Mouse (Mus musculus): ENCODE measurements at regions not wholly inside any gene's neighbourhood (a gene's known extent, or its start where the extent isn't known, plus 50 kb on each side); places are given as distances from the start of the nearest gene placed in this dataset.

DNA sequence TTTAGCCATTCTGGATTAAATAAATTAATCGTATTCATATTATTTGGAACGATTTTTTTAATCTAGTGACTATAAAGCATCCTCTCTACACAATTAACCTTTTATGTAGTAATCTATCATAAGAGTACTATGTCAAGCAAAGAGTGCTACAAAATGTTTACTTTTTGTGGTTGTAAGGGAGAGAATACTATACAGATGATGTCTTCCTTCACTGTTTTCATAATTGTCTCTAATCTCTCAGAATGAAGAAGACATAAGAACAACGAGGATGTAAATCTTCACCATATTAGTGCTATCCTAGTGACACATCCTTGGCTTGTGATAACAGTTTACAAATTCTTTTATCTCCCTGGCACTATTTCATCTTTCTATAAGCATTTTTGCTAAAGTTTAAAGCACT is 735.6 kb downstream of the Flrt2 start:
- no peak for ATAC-seq (ENCODE audit: low FRiP score)
- no peak for DNase-seq (ENCODE audit: low spot score)
- Histone ChIP-seq H3K4me2 (replicated peaks; ENCODE audit: low read depth, low read length) (no peak overlapping the region), H3K9ac (ENCODE audit: low read depth, low read length) (no peak overlapping the region), H3K27ac (ENCODE audit: low read depth, low read length) (no peak overlapping the region), H3K9me3 (ENCODE audit: control insufficient read depth, low read length) (no peaks in the 10 kb centered on the region), H3K36me3 (ENCODE audit: control insufficient read depth, insufficient read depth, low read length) (no peaks in the 10 kb centered on the region), H3K4me1 (replicated peaks; ENCODE audit: control insufficient read depth, insufficient read depth, low read length) (no peaks in the 10 kb centered on the region), H3K4me3 (ENCODE audit: low read depth, low read length) (no peak overlapping the region), H3K27me3 (ENCODE audit: control insufficient read depth, insufficient read depth, low read length) (no peaks in the 10 kb centered on the region)
- 94% methylated on average over 3 of the region's 3 CpGs for WGBS

DNA sequence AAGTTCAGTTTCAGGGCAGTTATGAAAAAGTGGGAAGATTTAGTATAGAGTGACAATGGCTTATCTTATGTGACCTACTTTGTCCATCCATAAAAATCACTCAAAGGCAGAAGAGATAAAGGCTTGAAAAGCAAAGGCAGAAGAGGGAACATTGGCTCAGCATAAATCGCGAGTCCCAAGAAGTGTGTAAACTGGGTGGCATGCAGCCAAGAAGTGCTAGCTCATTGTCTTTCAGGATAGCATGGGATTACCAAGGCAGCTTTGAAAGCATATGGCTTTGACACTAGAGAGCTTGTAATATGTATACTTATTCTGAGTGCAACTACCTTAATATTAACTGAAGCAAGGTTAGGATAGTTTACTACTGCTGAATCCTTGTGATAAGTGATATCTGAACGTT is 750.5 kb downstream of the Flrt2 start:
- no peak overlapping the region for H3K9ac ChIP-seq (ENCODE audit: low read depth, low read length)
- no peaks in the 10 kb centered on the region for H3K9me3 ChIP-seq (ENCODE audit: control insufficient read depth, low read length)
- H3K4me1 ChIP-seq (replicated peaks; ENCODE audit: control insufficient read depth, insufficient read depth, low read length) = no peaks in the 10 kb centered on the region
- no peak overlapping the region for H3K4me3 ChIP-seq (ENCODE audit: low read depth, low read length)
- no peak overlapping the region for H3K27ac ChIP-seq (ENCODE audit: low read depth, low read length)
- 93% methylated on average over 3 of the region's 3 CpGs for WGBS
- ATAC-seq (ENCODE audit: low FRiP score) (no peak), DNase-seq (ENCODE audit: low spot score) (no peak)
- no peaks in the 10 kb centered on the region for H3K27me3 ChIP-seq (ENCODE audit: control insufficient read depth, insufficient read depth, low read length)
- no peak overlapping the region for H3K4me2 ChIP-seq (replicated peaks; ENCODE audit: low read depth, low read length)
- H3K36me3 ChIP-seq (ENCODE audit: control insufficient read depth, insufficient read depth, low read length) = no peaks in the 10 kb centered on the region

DNA sequence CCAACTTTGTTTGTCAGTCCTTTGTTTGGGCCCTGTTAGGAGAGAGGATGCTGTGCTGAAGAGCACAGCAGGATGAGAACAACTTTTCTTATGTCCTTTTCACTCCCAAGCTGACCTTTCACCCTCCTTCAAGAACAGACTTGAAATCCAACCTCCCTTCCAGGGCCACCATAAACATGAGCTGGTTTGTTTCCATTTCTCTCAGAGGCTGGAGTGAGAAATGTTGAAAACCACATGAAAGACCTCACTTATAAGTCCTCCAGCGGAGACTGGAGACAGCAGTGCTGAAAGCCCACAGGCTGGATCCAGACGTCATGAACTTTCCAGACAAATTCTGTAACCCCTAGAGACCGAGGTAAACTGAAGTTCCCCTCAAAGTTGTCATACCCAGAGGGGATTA is 761.3 kb downstream of the Flrt2 start:
- no peak overlapping the region for H3K9ac ChIP-seq (ENCODE audit: low read depth, low read length)
- H3K9me3 ChIP-seq (ENCODE audit: control insufficient read depth, low read length) = no peaks in the 10 kb centered on the region
- no peak overlapping the region for H3K27ac ChIP-seq (ENCODE audit: low read depth, low read length)
- no peaks in the 10 kb centered on the region for H3K27me3 ChIP-seq (ENCODE audit: control insufficient read depth, insufficient read depth, low read length)
- 5% methylated on average over 3 of the region's 3 CpGs for WGBS
- no peaks in the 10 kb centered on the region for H3K36me3 ChIP-seq (ENCODE audit: control insufficient read depth, insufficient read depth, low read length)
- no peaks in the 10 kb centered on the region for H3K4me1 ChIP-seq (replicated peaks; ENCODE audit: control insufficient read depth, insufficient read depth, low read length)
- DNase-seq (ENCODE audit: low spot score) (peak; percentile 44), ATAC-seq (ENCODE audit: low FRiP score) (0 out of 2 replicates have a peak, but pooled peaks have one; percentile 57)
- no peak overlapping the region for H3K4me2 ChIP-seq (replicated peaks; ENCODE audit: low read depth, low read length)
- no peak overlapping the region for H3K4me3 ChIP-seq (ENCODE audit: low read depth, low read length)

DNA sequence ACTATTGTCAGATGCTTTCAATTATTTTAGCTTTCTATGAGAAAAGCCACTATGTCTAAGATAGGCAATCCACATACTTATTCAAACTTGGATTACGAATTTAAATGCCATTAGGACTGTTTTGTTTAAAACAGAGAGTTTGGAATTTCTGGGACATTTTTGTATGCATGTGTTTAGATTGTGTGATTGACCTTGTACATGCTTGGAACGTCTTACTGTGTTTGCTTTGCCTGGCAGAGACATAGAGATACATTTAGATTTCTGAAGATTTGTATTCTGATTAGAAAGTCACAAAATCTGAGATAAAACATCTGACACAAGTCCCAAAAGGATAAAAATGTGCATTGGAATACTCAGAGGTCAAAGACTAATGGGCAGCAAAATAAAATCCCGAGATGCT is 784.3 kb downstream of the Flrt2 start:
- Histone ChIP-seq H3K4me1 (replicated peaks; ENCODE audit: control insufficient read depth, insufficient read depth, low read length) (no peaks in the 10 kb centered on the region), H3K4me2 (replicated peaks; ENCODE audit: low read depth, low read length) (no peak overlapping the region), H3K9ac (ENCODE audit: low read depth, low read length) (no peak overlapping the region), H3K4me3 (ENCODE audit: low read depth, low read length) (no peak overlapping the region), H3K9me3 (ENCODE audit: control insufficient read depth, low read length) (no peaks in the 10 kb centered on the region), H3K36me3 (ENCODE audit: control insufficient read depth, insufficient read depth, low read length) (no peaks in the 10 kb centered on the region), H3K27ac (ENCODE audit: low read depth, low read length) (no peak overlapping the region), H3K27me3 (ENCODE audit: control insufficient read depth, insufficient read depth, low read length) (no peaks in the 10 kb centered on the region)
- ATAC-seq (ENCODE audit: low FRiP score) (no peak), DNase-seq (ENCODE audit: low spot score) (no peak)
- WGBS = 62% methylated on average over 3 of the region's 3 CpGs

DNA sequence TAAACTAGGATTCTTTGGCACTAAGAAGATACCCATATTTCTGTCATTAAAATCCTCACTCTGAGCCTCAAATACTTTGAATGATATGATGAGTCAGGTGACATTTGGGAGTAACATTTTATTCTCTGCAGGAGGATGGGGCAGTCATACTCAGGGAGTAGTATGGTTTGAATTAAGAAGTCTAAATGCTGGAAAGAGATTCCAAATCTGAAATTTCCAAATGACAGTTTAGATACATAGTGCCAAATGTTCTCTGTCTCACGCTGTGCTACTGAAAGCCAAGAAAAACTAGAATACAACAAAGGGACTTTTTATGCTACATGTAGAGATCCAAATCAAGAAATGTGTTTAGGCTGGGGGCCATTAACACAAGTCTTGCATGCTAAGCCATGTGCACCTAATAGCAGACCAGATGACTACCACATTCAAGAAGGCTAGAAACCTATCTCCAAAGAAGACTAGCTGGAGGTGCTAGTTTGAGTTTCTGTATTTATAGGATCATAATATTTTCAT is 796.5 kb downstream of the Flrt2 start:
- Histone ChIP-seq H3K36me3 (ENCODE audit: control insufficient read depth, insufficient read depth, low read length) (no peaks in the 10 kb centered on the region), H3K27me3 (ENCODE audit: control insufficient read depth, insufficient read depth, low read length) (no peaks in the 10 kb centered on the region), H3K9ac (ENCODE audit: low read depth, low read length) (no peak overlapping the region), H3K4me1 (replicated peaks; ENCODE audit: control insufficient read depth, insufficient read depth, low read length) (no peaks in the 10 kb centered on the region), H3K4me2 (replicated peaks; ENCODE audit: low read depth, low read length) (no peak overlapping the region), H3K27ac (ENCODE audit: low read depth, low read length) (no peak overlapping the region), H3K9me3 (ENCODE audit: control insufficient read depth, low read length) (no peaks in the 10 kb centered on the region), H3K4me3 (ENCODE audit: low read depth, low read length) (no peak overlapping the region)
- no peak for DNase-seq (ENCODE audit: low spot score)
- 81% methylated on average over 1 of the region's 1 CpGs for WGBS
- ATAC-seq (ENCODE audit: low FRiP score) = no peak

DNA sequence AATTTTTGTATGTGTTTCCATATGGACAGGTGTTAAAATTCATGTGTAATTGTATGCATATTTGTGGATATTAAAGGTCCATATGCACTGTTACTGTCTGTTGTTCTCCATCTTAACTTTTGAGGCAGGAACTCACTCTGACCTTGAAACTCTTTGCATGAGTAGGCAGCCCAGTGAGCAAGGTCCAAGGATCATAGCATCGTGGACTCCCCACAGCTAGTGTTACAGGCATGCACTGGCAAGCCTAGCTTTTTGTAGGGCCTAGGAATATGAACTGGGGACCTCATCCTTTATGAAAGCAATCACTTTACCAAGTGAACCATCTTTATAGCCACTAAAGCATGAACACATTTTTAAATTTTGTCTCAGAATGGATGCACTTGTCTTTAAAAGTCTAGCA is 817.6 kb downstream of the Flrt2 start:
- Histone ChIP-seq H3K9ac (ENCODE audit: low read depth, low read length) (no peak overlapping the region), H3K9me3 (ENCODE audit: control insufficient read depth, low read length) (no peaks in the 10 kb centered on the region), H3K27me3 (ENCODE audit: control insufficient read depth, insufficient read depth, low read length) (no peaks in the 10 kb centered on the region), H3K36me3 (ENCODE audit: control insufficient read depth, insufficient read depth, low read length) (no peaks in the 10 kb centered on the region), H3K27ac (ENCODE audit: low read depth, low read length) (no peak overlapping the region), H3K4me1 (replicated peaks; ENCODE audit: control insufficient read depth, insufficient read depth, low read length) (no peaks in the 10 kb centered on the region), H3K4me3 (ENCODE audit: low read depth, low read length) (no peak overlapping the region), H3K4me2 (replicated peaks; ENCODE audit: low read depth, low read length) (no peak overlapping the region)
- no peak for DNase-seq (ENCODE audit: low spot score)
- no peak for ATAC-seq (ENCODE audit: low FRiP score)
- 76% methylated on average over 1 of the region's 1 CpGs for WGBS

DNA sequence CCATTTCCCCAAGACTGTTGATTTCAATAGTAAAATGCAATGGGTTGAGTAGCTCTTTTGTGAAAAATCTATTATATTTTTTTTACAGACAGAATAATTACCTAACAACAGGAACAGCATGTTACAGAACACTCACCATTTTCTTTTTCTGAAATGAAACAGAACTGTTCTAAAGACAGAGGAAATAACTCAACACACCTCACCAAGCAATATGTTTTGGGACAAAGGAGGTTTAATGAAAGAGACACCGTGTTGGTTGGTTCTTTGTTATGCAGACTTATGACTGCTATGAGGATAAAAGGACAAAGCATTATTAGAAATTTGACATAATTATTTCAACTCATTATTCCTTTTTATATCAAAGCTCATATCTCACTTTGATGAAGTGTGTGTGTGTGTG is 866.8 kb downstream of the Flrt2 start:
- no peak overlapping the region for H3K4me2 ChIP-seq (replicated peaks; ENCODE audit: low read depth, low read length)
- no peaks in the 10 kb centered on the region for H3K4me1 ChIP-seq (replicated peaks; ENCODE audit: control insufficient read depth, insufficient read depth, low read length)
- 72% methylated on average over 1 of the region's 1 CpGs for WGBS
- ATAC-seq (ENCODE audit: low FRiP score) = no peak
- no peaks in the 10 kb centered on the region for H3K27me3 ChIP-seq (ENCODE audit: control insufficient read depth, insufficient read depth, low read length)
- no peak overlapping the region for H3K27ac ChIP-seq (ENCODE audit: low read depth, low read length)
- no peaks in the 10 kb centered on the region for H3K9me3 ChIP-seq (ENCODE audit: control insufficient read depth, low read length)
- no peak for DNase-seq (ENCODE audit: low spot score)
- no peaks in the 10 kb centered on the region for H3K36me3 ChIP-seq (ENCODE audit: control insufficient read depth, insufficient read depth, low read length)
- no peak overlapping the region for H3K9ac ChIP-seq (ENCODE audit: low read depth, low read length)
- no peak overlapping the region for H3K4me3 ChIP-seq (ENCODE audit: low read depth, low read length)

DNA sequence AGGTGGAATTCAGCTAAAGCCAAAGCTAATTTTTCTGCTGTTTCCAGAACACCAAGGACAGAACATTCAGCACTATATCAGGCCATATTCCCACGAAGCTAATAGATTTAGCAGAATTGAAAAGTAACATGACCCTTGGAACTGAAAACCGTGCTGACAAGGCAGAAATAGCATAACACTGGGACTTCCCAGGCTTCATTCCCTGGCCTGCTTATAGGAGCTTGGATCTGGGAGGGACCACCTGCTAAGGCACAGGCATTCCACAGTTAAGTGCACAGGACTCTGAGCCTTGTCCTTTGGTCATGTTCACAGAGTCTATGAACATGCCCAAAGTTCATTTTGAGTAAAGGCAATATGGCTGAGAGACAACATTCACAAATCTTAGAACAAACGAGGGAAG is 902.8 kb downstream of the Flrt2 start:
- DNase-seq (ENCODE audit: low spot score) (no peak), ATAC-seq (ENCODE audit: low FRiP score) (no peak)
- H3K9ac ChIP-seq (ENCODE audit: low read depth, low read length) = no peak overlapping the region
- H3K36me3 ChIP-seq (ENCODE audit: control insufficient read depth, insufficient read depth, low read length) = no peaks in the 10 kb centered on the region
- H3K27me3 ChIP-seq (ENCODE audit: control insufficient read depth, insufficient read depth, low read length) = no peaks in the 10 kb centered on the region
- H3K4me1 ChIP-seq (replicated peaks; ENCODE audit: control insufficient read depth, insufficient read depth, low read length) = no peaks in the 10 kb centered on the region
- H3K4me2 ChIP-seq (replicated peaks; ENCODE audit: low read depth, low read length) = no peak overlapping the region
- no peak overlapping the region for H3K4me3 ChIP-seq (ENCODE audit: low read depth, low read length)
- WGBS = 59% methylated on average over 3 of the region's 3 CpGs
- H3K27ac ChIP-seq (ENCODE audit: low read depth, low read length) = no peak overlapping the region
- no peaks in the 10 kb centered on the region for H3K9me3 ChIP-seq (ENCODE audit: control insufficient read depth, low read length)

DNA sequence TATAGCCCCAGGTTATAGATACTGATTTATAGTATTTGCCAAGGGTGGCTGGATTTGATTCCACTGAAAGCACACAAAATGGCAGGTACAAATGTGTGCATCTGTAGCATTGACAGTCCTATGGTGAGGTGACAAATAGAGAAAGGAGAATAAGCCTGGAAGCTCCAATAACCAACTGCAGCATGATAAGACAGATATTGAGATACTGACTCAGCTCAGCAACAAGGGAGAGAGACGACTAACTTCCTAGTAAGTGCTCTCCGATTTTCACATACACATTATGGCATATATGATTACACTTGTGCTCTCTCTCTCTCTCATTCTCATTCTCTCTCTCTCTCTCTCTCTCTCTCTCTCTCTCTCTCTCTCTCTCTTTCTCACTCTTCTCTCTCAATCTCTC is 923.1 kb downstream of the Flrt2 start:
- Histone ChIP-seq H3K4me3 (ENCODE audit: low read depth, low read length) (no peak overlapping the region), H3K9ac (ENCODE audit: low read depth, low read length) (no peak overlapping the region), H3K9me3 (ENCODE audit: control insufficient read depth, low read length) (no peaks in the 10 kb centered on the region), H3K27ac (ENCODE audit: low read depth, low read length) (no peak overlapping the region), H3K4me2 (replicated peaks; ENCODE audit: low read depth, low read length) (no peak overlapping the region), H3K36me3 (ENCODE audit: control insufficient read depth, insufficient read depth, low read length) (no peaks in the 10 kb centered on the region), H3K4me1 (replicated peaks; ENCODE audit: control insufficient read depth, insufficient read depth, low read length) (no peaks in the 10 kb centered on the region), H3K27me3 (ENCODE audit: control insufficient read depth, insufficient read depth, low read length) (no peaks in the 10 kb centered on the region)
- no peak for ATAC-seq (ENCODE audit: low FRiP score)
- no peak for DNase-seq (ENCODE audit: low spot score)
- WGBS = 73% methylated on average over 2 of the region's 2 CpGs
